Mouse (Mus musculus): ENCODE measurements around the gene Srgap2. TPM values are rescaled to one million over a fixed set of nuclear protein-coding genes. Genes with fewer than 3 reads are reported as not detected.
A peak's percentile ranks its signal among the peaks of the same experiment; 100 is the strongest.

Srgap2 gene
- total RNA-seq, 2 experiments from 2014 or later, result 19.5 TPM

DNA sequence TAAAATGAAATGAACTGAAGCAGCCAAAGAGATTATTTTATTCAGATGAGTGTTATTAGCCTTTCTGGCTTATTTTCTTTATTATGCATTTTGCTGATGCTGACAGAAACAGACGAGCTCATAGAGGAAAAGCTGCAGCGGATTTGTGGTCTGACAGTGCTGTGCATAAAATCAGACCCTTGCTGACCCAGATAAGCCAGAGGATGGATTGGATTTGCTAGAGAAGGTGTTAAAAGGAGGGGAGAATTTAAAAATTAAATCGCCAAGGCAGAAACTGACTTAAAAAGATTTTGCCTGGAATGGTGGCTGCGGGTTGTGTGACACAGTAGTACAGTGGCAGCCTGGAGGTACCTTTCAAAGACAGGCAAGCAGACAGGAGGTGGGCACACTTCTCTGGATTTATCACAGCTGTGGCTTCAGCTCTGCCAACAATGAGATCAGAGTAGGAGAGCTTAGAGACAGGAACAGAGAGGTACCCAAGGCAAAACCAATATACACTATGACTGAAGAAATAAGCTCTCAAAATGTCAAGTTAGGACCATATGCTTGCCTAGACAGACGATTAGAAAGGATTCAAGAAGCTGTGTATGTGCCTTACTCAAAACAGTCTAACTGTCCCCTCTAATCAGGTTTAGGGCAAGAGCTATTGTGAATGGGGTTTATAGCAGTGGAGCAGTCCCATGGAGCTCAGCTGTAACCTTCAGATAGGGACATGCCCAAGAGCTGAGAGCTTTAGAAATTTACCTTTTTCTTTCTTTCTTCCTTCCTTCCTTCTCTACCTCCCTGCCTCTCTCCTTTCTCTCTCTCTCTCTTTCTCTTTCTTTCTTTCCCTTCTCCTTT lies 109.1 kb downstream of the Srgap2 start:
- no peak for DNase-seq

DNA sequence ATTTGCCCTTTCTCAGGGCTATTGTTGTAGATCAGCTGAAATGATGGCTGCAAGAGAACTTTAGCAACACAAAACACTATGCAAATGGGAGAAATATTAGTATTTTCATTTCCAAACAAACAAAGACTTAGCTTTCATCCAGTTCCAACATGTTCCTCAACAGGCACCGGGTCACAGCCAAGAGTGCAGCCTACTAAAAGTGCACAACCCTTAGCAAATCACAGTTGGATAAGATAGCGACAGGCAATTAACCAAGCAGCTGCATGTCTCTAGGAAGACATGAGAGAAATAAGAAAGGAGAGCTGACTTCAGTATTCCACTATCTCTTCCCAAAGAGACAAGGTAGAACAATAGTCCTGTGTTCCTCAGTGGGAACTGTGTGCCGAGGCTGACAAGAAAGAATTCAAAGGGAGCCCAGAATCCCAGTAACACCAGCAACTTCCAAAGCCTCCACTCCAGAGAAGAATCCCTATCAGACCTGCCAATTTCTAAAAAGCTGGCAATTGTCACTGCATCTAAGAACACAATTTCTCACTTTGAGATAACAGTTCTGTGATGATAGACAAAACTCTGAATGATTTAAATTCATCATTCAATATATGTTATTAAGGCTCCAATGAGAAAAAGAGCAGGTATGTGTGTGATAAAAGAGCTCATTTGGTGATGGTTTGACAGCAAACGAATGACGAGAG lies 109.9 kb downstream of the Srgap2 start:
- DNase-seq, result no peak

DNA sequence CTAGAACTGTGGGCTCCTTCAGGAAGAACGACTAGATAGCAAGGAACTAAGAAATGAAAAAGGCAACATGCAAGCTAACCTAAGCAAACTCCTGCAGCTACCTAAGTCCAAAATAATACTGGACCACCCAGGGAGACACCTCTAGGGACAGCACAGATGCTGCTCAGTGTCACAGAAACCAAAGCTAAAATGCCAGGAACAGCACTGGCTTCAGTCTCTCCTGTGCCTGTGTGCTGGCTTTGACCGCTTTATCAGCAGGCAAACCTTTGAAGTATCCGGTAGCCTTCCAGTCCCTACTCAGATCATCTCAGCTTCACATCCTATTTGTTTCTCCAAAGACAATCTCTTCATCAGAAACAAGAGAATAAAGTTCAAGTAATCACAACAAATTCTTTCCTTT lies 123.6 kb downstream of the Srgap2 start:
- DNase-seq, result no peak

DNA sequence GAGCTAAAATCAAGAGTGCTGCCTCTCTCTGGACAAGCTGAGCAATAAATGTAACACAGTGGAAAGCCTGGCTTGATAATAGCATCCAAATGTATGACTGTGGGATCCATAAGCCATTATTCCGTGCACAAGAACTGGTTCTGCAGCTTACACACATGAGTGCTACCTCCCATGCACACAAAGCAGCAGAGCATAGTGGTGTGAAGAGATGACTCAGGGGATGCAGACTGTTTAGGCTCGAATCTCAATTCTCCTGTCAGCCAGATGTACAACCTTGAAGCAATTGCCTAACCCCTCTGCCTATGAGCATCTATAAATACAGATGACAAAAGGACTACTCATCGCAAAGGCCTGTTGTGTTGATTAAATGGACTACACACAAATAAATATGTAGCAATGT lies 126.3 kb downstream of the Srgap2 start:
- no peak for DNase-seq

DNA sequence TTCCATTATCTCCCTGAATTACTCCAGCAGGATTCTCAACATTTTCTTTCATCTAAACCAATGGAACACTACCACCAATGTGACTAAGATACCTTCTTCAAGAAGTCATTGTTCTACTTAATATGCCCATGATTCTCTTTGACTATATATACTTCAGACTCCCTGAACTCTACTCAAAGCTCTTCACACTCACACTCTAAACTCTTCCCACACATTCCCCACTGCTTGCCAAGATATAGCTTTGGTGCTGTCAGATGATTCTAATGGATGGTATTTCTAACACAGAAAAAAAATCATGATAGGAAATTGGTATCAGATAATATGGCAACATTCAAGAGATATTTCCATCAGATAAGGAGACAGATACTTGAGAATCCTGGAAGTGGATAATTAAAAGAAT lies 129.0 kb downstream of the Srgap2 start:
- no peak for DNase-seq

DNA sequence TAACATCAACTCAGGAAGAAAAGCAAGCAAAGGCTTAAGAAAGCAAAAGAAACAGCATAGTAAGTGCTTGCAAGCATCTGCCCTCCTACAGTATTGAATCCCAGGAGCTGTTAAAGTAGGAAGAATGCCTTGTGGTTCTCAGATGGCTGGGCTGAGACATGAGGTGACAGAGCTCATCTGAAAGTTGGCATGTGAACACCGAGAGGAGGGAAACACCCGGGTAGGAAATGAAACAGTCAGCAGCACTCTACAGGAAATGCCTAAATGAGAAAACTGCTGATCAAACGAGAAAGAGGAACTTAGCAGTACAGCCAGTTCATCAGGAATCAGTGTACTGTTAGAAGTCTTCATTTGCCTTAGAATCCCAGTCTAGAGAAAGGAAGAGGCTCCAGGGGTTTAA lies 142.7 kb downstream of the Srgap2 start:
- peak in 1 of 2 experiments; percentile 75 for DNase-seq

DNA sequence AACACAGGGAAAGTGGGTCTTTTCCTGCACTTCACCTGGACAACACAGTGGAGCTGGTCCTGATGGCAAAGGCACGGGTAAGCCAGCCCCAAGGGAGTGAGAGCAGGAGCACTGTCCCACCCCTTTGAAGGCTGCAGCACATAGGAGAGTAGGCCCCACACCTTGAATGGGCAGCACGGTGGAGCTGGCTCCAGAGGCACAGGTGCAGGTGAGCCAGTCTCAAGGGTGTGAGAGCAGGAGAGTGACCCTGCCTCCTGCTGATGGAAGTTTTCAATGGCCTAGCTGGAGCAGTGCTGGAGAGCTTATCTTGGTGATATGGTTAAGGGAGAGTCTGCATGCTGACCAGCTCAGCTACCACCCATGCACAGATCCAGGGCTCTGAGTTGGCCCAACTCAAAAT lies 145.0 kb downstream of the Srgap2 start:
- DNase-seq, result no peak

DNA sequence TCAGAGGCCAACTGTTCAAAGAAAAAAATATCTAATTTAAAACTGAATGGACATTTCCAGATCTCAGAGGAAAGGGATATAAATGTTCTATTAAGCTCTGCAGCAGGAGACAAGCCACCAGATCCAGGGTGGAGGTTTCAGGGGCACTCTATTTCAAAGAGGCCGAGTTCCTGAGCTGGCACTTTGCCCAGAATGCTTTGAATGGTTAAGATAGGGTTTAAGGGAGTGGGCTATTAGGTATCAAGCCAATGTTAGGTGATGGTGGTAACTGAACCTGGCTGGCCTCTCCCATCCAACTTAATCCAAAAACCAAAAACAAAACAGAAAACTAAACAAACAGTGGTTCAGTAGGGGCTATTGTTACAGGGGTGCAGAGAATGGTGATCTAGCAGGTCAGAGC lies 146.9 kb downstream of the Srgap2 start:
- DNase-seq, result no peak

DNA sequence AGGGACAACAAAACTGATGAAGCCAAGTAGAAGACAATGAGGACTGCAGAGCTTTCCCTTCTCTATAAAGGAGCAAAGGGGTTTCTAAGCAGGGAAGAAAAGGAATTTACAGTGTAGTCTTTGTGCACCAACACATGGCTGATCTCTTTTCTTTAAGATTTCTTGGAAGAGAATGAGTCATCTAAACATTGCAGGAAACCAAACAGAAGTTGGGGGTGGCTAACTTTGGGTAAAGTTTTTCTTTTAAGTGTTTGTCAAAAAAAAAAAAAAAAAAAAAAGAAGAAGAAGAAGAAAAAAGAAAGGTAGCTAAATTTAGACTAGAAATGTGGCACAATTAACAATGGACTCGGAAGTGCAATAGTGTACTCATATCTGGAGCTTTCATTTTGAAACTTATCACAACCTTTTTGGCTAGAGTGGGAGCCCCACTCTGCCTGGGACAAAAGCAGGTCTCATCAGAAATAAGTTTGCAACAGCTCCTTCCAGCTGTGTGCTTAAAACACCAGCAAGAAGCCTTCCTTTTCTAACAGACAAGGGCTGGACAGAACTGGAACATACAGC lies 148.2 kb downstream of the Srgap2 start:
- DNase-seq, result no peak

DNA sequence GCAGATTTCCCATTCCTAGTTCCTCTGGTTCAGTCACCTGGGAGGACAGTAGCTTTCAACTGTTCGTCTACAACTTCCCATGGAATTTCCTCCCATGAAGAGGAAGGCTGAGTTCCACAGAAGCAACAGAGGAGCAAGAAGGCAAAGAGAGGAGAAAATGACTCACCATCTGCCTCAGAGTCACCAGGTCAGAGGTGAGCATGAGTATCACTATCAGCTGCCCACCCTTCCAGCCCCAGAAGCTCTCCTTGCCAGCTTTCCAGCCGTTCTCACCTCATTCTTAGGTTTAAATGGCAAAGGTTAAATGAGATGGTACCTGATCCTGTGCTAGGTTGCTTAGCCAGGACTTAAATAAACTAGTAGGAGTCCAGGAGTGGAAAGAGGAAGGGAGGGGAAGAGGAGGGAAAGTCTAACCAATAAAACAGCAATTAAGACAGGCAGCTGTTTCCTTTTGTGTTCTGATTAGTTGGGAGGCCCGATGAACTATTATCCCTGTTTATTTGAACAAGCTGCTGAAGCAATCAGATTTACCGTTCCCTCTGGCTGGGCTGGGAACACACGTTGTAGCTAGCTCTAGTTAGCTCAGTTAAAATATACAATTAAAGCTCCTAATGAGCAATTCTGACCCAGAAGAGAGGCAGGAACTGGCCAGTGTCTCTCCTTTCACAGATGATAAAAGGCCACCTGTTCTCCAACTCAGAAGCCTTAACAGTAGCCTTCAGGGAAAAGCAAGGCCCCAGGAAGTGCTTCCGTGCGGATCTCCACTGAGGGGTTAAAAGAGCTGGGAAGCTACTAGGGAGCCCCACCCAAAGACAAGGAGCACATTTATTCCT lies 148.9 kb downstream of the Srgap2 start:
- peak in 1 of 2 experiments; percentile 58 for DNase-seq

DNA sequence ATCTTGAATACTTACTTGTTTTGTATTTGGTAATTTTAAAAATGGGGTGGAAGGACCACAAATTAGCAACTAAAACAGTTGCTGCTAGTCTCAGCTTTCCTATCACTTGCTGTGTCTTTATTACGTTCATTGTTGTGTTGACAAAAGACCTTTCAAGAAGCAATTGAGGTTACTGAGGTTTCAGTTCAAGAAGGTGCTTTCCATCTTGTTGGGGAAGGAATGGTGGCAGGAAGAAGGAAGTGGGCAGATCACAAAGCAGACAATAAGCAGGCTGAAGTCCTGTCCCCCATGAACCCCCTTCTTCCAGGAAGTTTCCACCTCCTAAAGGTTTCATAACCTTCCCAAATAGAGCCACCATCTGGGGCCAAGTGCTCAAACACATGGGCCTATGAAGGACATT lies 161.3 kb downstream of the Srgap2 start:
- DNase-seq, result no peak

DNA sequence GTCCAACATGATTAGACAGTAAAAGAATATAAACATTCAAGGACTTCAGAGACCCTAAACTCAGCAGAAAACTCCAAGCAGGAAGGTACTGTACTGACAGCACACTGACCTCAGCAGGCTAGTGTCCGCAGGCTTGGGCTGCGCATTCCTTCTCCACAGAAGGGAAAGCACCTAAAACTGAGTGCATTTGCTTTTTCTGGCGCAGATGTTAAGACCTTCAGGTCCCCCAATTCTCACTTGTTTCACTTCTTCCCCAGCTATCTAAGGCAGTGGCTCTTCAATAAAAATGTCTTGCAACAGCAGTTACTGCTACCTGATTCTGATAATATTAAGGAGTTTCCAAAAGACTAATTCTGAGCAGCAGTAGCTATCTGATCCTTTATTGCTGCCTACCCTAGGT lies 162.7 kb downstream of the Srgap2 start:
- DNase-seq, result peak in 1 of 2 experiments; percentile 2

DNA sequence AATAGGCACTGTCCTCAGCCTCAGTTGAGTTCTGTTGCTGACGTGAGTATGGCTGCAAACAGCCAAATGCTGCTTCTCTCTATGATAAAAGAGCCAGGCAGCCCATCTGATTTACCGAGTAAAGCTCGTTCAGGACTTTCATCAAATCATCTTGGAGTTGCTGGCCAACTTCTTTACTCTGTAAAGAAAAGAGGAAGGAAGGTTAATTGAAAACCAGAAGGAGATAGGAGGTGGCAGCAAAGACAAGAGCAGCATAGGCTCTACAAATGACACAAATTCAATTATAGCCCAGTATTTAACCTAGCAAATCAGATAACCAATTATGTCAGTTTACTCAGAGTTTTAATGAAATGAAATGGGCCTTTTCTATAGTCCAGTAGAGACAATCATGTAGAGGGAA lies 163.3 kb downstream of the Srgap2 start:
- DNase-seq, result peak in 1 of 2 experiments; percentile 5

DNA sequence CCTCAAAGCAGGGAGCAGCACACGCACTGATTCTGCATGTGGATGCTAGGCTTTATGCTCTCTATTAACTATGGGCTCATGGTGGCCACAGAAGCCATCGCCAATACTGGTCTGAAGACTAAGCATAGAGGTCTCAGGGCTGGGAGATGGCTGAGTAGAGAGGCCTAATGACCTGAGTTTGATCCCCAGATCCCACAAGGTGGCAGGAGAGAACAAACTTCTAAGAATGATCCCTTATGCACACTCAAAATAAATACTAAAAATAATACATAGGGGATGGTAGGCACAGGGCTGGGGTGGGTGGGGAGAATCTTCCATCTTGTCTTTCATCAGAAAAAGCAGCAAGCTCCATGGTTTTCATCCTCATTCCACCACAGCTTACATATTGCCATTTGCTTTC lies 165.1 kb downstream of the Srgap2 start:
- DNase-seq, result peak in 1 of 2 experiments; percentile 41

DNA sequence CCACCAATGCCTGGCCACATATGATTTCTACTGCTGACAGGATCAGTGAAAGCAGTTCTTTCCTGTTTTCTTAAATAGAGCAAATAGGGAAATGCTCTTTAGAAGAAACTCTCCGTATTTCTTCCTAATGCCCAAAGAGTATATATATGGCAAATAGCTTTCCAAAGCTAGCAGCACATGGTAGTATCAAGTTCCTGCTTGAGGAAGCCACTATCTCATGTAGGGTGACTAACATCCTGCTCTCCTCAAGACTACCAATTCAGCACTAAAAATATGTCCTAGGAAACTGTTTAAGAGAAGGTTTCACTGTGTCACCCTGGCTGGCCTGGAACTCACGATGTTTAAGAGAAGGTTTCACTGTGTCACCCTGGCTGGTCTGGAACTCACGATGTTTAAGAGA lies 166.4 kb downstream of the Srgap2 start:
- DNase-seq, result no peak

DNA sequence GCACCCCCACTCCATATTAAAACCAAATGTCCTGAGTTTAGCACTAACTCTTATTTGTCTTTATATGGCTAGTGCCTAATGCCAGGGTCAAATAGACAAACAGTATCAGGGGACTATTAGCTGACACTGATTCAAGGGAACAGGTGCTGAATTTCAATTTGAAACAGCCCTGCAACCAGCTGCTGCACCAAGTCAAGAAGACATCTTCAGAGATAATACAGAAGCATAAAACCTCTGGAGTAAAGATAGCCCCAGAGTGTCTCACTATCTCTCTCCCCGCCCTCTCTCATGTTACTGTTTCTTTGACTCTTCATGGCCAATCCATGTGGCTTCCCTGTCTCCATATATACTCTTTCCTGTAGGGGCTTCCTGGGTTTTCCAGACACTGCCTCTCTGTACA lies 167.5 kb downstream of the Srgap2 start:
- no peak for DNase-seq

DNA sequence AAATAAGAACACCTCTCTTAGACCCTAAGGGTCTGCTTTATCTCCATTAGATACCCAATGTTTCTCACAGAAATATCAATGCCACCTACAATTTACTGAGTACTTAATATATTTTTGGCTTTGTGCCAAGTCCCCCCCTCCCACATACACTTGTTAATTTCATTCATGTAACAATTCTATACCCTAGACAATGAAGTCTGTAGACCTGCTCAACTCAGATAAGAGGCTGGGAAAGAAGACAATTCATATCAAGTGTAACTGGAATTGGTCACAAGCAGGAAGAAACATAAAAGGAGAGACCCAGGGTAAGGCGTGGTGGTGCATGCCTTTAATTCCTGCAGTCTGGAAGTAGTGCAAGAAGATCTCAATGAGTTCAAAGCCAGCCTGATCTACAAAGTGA lies 169.9 kb downstream of the Srgap2 start:
- DNase-seq, result no peak

DNA sequence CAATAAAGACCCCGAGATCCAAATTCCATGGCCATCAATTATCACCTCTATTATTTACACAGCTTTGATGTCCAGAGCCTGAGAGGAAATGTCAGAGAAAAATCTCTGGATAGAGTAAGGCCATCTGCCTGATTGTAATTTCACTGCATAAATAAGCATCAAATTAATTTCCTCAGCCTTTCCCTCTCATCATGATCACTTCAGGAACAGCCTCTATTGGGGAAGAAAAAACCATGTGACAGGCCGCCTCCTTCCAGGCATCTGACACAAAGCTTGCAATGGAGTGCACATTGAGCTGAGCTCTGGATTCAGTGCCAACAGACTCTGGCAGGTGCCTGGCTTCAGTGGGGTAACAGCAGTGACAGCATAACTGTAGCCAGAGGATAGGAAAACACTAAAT lies 175.7 kb downstream of the Srgap2 start:
- DNase-seq, result peak; percentile 27 to 29

DNA sequence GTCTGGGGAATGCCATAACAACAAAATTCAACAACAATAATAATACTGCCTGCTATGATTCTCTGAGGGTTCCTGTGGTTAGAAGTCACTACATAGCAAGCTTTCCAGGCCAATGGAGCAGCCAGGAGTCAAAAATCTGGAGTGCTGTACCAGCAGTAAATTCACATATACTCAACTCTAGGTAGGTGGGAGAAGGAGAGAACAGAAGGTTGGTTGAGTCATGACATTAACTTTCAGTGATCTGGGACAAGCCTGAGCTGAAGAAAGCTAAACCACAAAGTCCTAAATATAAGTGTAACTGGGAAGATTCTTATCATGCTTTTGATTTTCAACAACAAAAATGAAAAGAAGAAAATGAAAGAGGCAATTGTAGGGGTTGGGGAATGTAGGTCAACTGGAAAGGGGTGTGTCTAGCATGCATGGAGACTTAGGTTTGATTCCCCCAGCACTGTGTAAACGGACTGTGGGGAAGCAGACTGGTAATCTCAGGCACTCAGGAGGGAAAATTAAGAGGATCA lies 177.1 kb downstream of the Srgap2 start:
- DNase-seq, result no peak

DNA sequence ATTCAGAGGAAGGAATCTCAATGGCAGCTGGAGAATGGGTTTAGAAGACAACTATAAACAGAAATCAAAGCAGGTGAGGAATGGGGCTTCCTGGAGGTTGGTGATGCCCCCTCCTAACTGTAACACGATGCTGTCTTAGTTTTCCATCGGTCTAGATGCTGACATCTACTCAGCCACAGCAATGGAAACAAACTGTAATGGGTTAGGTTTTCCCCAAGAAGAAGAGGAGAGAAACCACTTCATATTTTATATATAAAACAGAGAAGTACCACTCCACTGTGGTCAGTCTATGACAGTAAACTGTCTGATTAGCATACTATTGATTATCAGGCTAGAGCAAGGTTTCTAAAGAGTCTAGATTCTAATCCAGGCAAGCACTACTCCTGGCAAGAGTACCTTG lies 179.4 kb downstream of the Srgap2 start:
- no peak for DNase-seq

DNA sequence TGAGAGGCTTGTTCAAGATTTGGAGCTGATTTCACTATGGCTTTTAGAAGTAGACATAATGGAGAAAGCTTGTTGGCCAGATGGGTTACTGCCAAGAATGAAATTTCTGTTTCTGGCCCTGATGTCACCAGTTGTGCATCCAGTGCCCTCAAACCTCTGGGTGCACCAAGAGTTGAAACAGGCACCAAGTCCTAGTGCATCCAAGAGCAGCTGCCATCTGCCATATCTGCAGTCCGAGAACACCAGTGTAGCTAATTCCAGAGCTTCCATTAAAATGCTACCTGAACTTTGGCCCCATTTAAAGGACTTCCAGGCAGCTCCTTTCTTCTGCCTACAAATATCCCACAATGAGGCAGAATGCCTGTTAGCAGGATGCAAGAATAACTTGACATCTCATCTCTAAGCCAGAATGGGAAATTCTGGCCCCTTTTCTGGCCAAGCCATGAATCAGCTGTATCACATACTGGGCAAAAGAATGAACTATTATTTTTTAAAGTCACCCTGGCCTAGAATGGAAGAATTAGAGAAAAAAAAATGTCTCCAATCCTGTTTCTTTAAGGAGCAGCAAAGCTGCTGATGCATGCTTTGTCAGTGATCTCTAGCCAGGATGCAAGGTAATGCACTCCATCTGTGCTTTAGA lies 180.1 kb downstream of the Srgap2 start:
- peak; percentile 53 to 77 for DNase-seq

Data from heart, adult 18-20 months (tissue).